Mouse (Mus musculus): ENCODE measurements around the gene Rnf157. TPM values are rescaled to one million over a fixed set of nuclear protein-coding genes. Genes with fewer than 3 reads are reported as not detected.

Gene Rnf157
- polyA plus RNA-seq (2012; rRNA removed): 5.1 and 6.4 TPM in 2 replicates

GRCm38 (mm10) chr11:116412904-116413630 lies at the start of gene Rnf157:
Gene Rnf157, minus strand, starts transcription at chr11:116413032.

DNA sequence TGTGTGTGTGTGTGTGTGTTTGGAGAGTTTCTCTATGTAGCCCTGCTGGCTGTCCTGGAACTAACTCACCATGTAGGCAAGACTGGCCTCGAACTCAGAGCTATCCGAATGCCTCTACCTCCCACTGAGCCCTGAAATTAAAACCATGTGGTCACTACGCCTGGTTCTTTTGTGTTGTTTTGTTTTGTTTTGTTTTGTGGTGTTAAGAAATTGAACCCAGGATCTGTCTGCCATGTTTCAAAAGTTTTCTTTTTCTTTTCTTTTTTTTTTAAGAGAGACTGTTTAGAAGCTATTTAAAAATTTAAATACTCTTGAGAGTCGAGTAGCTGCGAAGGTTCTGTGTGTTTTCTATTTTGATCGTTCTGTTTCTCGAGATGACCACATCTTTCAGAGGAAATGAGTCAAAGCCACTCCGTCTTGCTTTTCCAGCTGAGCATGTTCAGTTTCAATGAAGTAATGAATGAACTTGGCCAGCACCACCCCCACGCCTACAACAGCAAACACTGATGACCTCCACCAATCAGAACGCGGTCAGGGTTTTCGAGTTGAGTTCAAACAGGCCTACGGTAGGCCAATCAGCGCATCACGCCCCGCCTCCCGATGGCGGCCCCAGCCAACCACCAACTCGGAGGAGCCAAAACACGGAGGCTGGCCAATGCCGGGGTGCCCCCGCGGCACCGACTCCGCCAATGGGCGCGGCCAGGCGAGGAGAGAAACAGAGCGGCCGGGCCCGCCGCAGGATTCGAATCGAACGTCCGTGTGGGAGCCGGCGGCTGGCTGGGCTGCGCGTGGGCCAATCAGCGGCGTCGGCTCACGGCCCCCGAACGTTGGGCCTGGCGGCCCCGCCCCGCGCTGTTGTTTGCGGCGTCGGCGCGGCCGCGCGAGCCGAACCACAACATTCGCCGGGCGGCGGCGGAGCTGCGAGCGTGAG lies 20.8 kb upstream of the Rnf157 start, which contains the start of gene Ubald2:
Gene Ubald2 (plus strand): TSS at position 739 of the 931 bp plus-strand sequence.

DNA sequence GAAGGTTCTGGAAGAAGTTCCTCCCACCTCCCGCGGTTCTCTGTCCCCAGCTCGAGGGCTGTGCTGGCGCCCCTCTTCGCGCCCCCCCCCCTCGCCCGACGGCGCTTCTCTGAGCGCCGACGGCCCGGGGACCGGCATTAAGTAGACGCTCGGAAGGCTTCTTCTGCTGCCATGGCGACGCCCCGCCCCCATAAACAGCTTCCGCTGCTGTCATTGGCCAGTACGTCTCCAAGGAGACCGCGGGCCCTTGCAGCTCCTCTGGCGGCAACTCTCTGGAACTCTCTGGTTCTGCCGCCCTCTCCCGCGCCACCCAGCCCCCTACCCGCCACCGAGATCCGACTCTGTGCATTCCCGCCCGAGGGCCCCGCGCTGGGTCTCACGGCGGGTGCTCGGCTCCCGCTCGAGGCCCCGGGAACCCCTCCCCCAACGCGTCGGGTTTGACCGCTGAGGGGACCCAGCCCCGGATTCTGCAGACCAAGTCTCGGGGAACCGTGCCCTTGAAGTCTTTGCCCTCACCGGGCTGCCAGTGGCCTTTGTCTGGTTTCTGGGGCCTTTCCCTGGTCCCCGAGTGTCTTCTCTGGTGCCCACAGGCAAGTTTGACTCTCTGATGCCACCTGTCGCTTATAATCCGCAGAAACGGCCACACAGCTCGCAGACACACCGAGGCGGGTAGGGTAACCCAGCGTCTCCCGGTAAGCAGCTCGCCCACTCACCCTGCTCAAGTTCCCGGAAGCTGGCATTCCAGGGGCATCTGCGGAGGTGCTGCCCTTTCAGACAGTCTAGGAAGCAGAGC lies 77.4 kb downstream of the Rnf157 start, which contains the start of gene Foxj1:
Gene Foxj1 (minus strand): TSS at position 156 of the 793 bp plus-strand sequence.

DNA sequence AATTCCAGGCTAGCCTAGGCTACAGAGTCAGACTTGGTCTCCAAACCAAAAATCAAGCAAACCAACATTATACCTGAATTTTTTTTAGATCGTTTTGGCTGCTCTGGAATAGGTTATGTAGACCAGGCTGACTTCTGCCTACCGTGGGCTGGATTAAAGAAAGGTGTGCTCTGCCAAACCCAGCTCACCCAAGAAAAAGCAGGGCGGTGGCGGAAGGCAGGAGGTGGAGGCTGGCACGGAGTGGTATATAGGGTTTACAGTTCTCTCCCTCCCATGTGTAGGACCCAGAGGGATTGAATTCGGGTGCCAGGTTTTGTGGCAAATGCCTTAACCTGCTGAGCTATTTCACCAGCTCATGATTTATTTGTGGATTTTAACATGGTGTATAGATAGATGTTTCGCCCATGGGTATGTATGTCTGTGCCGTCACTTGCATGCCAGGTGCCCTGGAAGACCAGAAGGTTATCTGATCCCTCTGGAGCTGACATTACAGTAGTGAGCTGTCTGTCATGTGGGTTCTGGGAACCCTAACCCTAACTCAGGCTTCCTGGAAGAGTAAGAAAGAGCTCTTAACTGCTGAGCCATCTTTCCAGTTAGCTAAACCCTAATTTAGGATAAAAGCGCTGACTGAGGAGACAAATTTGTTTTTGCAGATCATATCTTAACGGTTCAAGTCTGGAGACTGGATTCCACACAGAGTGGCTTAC lies 105.7 kb downstream of the Rnf157 start, which contains the start of gene Exoc7:
Gene Exoc7 (minus strand): TSS at position 215 of the 707 bp plus-strand sequence.

Other genes starting within 250 kb of the Rnf157 start
- gene Fbf1, start 244.9 kb downstream of the Rnf157 start, polyA plus RNA-seq (2012; rRNA removed): 40.9 and 43.2 TPM in 2 replicates
- gene Ten1, start 214.2 kb downstream of the Rnf157 start, polyA plus RNA-seq (2012; rRNA removed): 27.9 and 37.2 TPM in 2 replicates
- 31.6 and 41.8 TPM in 2 replicates for gene Acox1, start 214.0 kb downstream of the Rnf157 start, polyA plus RNA-seq (2012; rRNA removed)
- gene Evpl, start 175.0 kb downstream of the Rnf157 start, polyA plus RNA-seq (2012; rRNA removed): 2.8 and 3.7 TPM in 2 replicates
- 51.8 and 68.0 TPM in 2 replicates for gene Srp68, start 138.8 kb downstream of the Rnf157 start, polyA plus RNA-seq (2012; rRNA removed)
- 3.4 and 3.8 TPM in 2 replicates for gene Galr2, start 132.1 kb downstream of the Rnf157 start, polyA plus RNA-seq (2012; rRNA removed)
- 34.9 and 36.3 TPM in 2 replicates for gene Exoc7, start 105.8 kb downstream of the Rnf157 start, polyA plus RNA-seq (2012; rRNA removed)
- 121 and 144 TPM in 2 replicates for gene Foxj1, start 77.6 kb downstream of the Rnf157 start, polyA plus RNA-seq (2012; rRNA removed)
- gene Ubald2, start 21.1 kb upstream of the Rnf157 start, polyA plus RNA-seq (2012; rRNA removed): 145 and 174 TPM in 2 replicates
- 0.93 and 1.9 TPM in 2 replicates for gene Qrich2, start 53.2 kb upstream of the Rnf157 start, polyA plus RNA-seq (2012; rRNA removed)
- gene Prpsap1, start 81.2 kb upstream of the Rnf157 start, polyA plus RNA-seq (2012; rRNA removed): 218 and 285 TPM in 2 replicates
- gene Sphk1, start 117.9 kb upstream of the Rnf157 start, polyA plus RNA-seq (2012; rRNA removed): 31.4 and 33.0 TPM in 2 replicates
- gene Ube2o, start 168.4 kb upstream of the Rnf157 start, polyA plus RNA-seq (2012; rRNA removed): 43.3 and 43.5 TPM in 2 replicates
- gene Aanat, start 173.4 kb upstream of the Rnf157 start, polyA plus RNA-seq (2012; rRNA removed): 0.16 and 0.44 TPM in 2 replicates
- gene Rhbdf2, start 214.0 kb upstream of the Rnf157 start, polyA plus RNA-seq (2012; rRNA removed): 94.1 and 97.8 TPM in 2 replicates
- gene Prcd, start 240.5 kb upstream of the Rnf157 start, polyA plus RNA-seq (2012; rRNA removed): 19.7 and 23.3 TPM in 2 replicates
- gene Cygb, start 241.3 kb upstream of the Rnf157 start, polyA plus RNA-seq (2012; rRNA removed): 128 and 135 TPM in 2 replicates